Mouse (Mus musculus): ENCODE data around the gene Fam47e. TPM values are rescaled to one million over a fixed set of nuclear protein-coding genes. Genes with fewer than 3 reads are reported as not detected.

The Fam47e gene
- polyA plus RNA-seq, 1 experiment from 2014 or later = not detected

DNA sequence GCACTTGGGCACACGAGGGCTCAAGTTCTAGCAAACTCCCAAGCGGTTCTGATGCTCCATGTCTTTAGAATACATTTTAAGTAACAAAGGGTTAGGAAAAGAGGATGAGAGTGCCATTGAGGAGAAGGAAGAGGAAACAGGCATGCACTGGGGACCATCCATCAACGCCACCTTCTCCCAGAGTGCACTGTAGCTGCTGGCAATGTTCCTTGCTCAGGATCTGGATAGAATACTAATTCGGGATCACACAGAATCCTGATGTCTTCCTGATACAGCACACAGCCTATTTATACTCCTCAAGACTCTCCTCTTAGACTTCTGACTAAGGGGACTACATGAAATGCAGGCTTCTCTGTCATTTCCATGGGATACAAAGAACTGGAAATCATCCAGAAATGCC lies 15.2 kb upstream of the Fam47e start:
- no peak for ATAC-seq (ENCODE audit: low FRiP score, low TSS enrichment)
- WGBS = 85% methylated on average over 4 of the region's 4 CpGs

DNA sequence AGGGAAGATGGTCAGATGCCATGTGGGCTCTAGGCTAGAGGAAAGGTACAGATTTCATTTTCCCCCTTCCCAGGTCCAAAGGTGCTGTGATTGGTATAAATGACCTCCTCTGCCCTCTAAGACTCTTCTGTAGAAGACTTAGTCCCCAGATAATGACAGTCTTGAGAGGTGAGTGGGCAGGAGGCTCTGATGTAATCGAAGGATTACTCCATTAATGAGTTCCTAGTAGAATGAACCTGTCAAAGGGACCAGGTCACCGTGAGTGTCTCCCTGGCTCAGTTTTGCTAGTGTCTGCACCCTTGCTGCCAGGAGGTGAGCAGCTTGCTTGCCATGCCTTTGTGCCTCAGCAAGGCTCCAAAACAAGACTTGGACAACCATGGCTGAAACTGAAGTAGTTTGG lies 2.3 kb upstream of the Fam47e start:
- Histone ChIP-seq H3K4me3 (ENCODE audit: low read length) (no peak overlapping the region), H3K36me3 (ENCODE audit: control insufficient read depth, insufficient read depth, low read length) (no peaks in the 10 kb centered on the region)
- 88% methylated on average over 2 of the region's 2 CpGs for WGBS

More for the DNA sequence above, 15.2 kb upstream of the Fam47e start:
- Histone ChIP-seq H3K4me3 (ENCODE audit: low read length) (no peak overlapping the region), H3K9me3 (ENCODE audit: control insufficient read depth, low read length) (no peaks in the 10 kb centered on the region), H3K4me1 (ENCODE audit: control insufficient read depth, insufficient read depth, low read length) (no peaks in the 10 kb centered on the region), H3K27ac (ENCODE audit: low read depth, low read length) (no peak overlapping the region), H3K4me2 (replicated peaks; ENCODE audit: low read depth, low read length) (no peak overlapping the region), H3K36me3 (ENCODE audit: control insufficient read depth, insufficient read depth, low read length) (no peaks in the 10 kb centered on the region), H3K9ac (ENCODE audit: low read depth, low read length) (no peak overlapping the region), H3K27me3 (ENCODE audit: control insufficient read depth, insufficient read depth, low read length) (no peaks in the 10 kb centered on the region)

DNA sequence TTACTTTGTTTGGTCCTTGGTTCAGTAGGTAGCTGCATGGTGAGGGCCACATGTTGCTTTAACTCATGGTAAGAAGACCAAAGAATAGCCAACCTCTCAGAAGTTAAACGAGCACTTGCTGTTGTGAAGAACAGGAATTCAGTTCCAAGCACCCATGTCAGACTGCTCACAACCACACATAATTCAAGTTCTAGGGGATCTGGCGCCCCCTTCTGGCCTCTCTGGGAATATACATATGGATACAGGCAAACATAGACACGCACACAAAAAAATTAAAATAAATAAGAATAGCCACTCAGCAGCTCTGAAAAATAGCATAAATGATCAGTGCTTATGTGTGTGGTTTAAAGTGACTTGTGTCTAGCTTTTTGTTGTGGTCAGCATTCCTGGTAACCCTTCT lies 930 bp upstream of the Fam47e start:
- H3K4me3 ChIP-seq (ENCODE audit: low read length) = no peak overlapping the region
- no peak overlapping the region for H3K9ac ChIP-seq (ENCODE audit: low read depth, low read length)
- H3K36me3 ChIP-seq (ENCODE audit: control insufficient read depth, insufficient read depth, low read length) = no peaks in the 10 kb centered on the region
- no peaks in the 10 kb centered on the region for H3K27me3 ChIP-seq (ENCODE audit: control insufficient read depth, insufficient read depth, low read length)
- no peak overlapping the region for H3K27ac ChIP-seq (ENCODE audit: low read depth, low read length)
- 67% methylated on average over 3 of the region's 3 CpGs for WGBS
- no peaks in the 10 kb centered on the region for H3K4me1 ChIP-seq (ENCODE audit: control insufficient read depth, insufficient read depth, low read length)
- no peak for ATAC-seq (ENCODE audit: low FRiP score, low TSS enrichment)
- no peak overlapping the region for H3K4me2 ChIP-seq (replicated peaks; ENCODE audit: low read depth, low read length)
- H3K9me3 ChIP-seq (ENCODE audit: control insufficient read depth, low read length) = no peaks in the 10 kb centered on the region

More for the DNA sequence above, 2.3 kb upstream of the Fam47e start:
- Histone ChIP-seq H3K4me1 (ENCODE audit: control insufficient read depth, insufficient read depth, low read length) (no peaks in the 10 kb centered on the region), H3K9me3 (ENCODE audit: control insufficient read depth, low read length) (no peaks in the 10 kb centered on the region), H3K9ac (ENCODE audit: low read depth, low read length) (no peak overlapping the region), H3K4me2 (replicated peaks; ENCODE audit: low read depth, low read length) (no peak overlapping the region), H3K27ac (ENCODE audit: low read depth, low read length) (no peak overlapping the region), H3K27me3 (ENCODE audit: control insufficient read depth, insufficient read depth, low read length) (no peaks in the 10 kb centered on the region)
- ATAC-seq (ENCODE audit: low FRiP score, low TSS enrichment) = no peak

DNA sequence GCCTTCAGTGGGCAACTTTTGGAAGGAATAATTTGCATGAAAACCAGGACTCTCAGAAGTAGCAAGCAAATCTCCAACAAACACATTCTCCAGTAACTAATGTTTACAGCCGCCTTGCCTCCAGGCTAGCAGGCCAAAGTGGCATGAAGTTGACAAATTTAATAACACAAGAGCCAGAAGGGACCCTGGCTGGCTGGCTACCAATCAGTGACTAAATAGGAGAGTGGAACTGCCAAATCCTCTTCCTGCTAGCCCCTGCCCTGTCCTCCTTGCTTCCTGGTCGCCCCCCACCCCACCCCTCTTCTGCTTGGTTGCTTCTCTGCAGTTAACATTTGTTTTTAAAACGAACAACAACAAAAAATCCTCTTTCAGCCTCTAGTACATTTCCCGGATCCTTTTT lies 426 bp upstream of the Fam47e start:
- Histone ChIP-seq H3K4me3 (ENCODE audit: low read length) (no peak overlapping the region), H3K27ac (ENCODE audit: low read depth, low read length) (no peak overlapping the region), H3K27me3 (ENCODE audit: control insufficient read depth, insufficient read depth, low read length) (no peaks in the 10 kb centered on the region), H3K4me2 (replicated peaks; ENCODE audit: low read depth, low read length) (no peak overlapping the region), H3K9ac (ENCODE audit: low read depth, low read length) (no peak overlapping the region), H3K4me1 (ENCODE audit: control insufficient read depth, insufficient read depth, low read length) (no peaks in the 10 kb centered on the region), H3K36me3 (ENCODE audit: control insufficient read depth, insufficient read depth, low read length) (no peaks in the 10 kb centered on the region), H3K9me3 (ENCODE audit: control insufficient read depth, low read length) (no peaks in the 10 kb centered on the region)
- 80% methylated on average over 4 of the region's 4 CpGs for WGBS
- no peak for ATAC-seq (ENCODE audit: low FRiP score, low TSS enrichment)

DNA sequence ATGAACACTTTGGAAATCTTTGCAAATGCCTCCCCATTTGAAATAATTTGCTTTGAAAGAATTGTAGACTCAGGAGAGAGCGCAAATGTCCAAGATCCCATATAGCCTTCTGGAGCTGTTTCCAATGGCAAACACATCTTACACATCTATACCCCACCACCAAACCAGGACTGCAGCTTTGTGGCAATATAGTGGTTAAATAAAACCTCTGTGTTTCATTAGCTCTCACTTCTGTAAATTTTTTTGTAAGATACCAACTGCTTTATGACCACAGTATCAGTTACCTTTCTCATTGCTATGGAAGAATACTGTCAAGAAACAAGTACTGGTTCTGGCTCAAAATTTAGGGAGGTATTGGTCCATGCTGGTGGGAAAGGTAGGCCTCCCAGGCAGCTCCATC lies 1.0 kb downstream of the Fam47e start:
- no peaks in the 10 kb centered on the region for H3K36me3 ChIP-seq (ENCODE audit: control insufficient read depth, insufficient read depth, low read length)
- H3K4me2 ChIP-seq (replicated peaks; ENCODE audit: low read depth, low read length) = no peak overlapping the region
- no peak overlapping the region for H3K4me3 ChIP-seq (ENCODE audit: low read length)
- no peaks in the 10 kb centered on the region for H3K4me1 ChIP-seq (ENCODE audit: control insufficient read depth, insufficient read depth, low read length)
- H3K27me3 ChIP-seq (ENCODE audit: control insufficient read depth, insufficient read depth, low read length) = no peaks in the 10 kb centered on the region
- WGBS = 96% methylated on average over 1 of the region's 1 CpGs
- H3K27ac ChIP-seq (ENCODE audit: low read depth, low read length) = no peak overlapping the region
- H3K9me3 ChIP-seq (ENCODE audit: control insufficient read depth, low read length) = no peaks in the 10 kb centered on the region
- ATAC-seq (ENCODE audit: low FRiP score, low TSS enrichment) = no peak
- H3K9ac ChIP-seq (ENCODE audit: low read depth, low read length) = no peak overlapping the region

DNA sequence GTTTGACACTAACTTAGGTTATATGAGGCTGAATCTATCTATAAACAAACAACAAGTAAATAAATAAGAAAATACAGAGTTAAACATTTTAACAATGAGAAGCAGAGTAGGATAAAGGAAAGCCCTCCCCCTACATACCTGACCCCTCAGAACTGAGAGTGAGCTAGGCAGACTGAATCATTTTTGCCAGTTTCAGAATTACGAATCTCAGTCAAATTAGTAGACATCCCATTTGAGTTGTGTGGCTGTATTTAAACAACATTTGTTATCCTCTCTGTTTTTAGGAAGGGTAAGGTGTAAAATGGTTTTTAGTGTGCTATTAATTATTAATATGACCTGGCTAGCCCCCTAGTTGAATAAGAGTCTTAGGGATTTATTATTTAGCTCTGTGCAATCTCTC lies 2.6 kb downstream of the Fam47e start:
- no peaks in the 10 kb centered on the region for H3K36me3 ChIP-seq (ENCODE audit: control insufficient read depth, insufficient read depth, low read length)
- no peaks in the 10 kb centered on the region for H3K4me1 ChIP-seq (ENCODE audit: control insufficient read depth, insufficient read depth, low read length)
- H3K4me3 ChIP-seq (ENCODE audit: low read length) = no peak overlapping the region
- no peak overlapping the region for H3K27ac ChIP-seq (ENCODE audit: low read depth, low read length)
- ATAC-seq (ENCODE audit: low FRiP score, low TSS enrichment) = no peak
- H3K4me2 ChIP-seq (replicated peaks; ENCODE audit: low read depth, low read length) = no peak overlapping the region
- H3K9ac ChIP-seq (ENCODE audit: low read depth, low read length) = no peak overlapping the region
- H3K27me3 ChIP-seq (ENCODE audit: control insufficient read depth, insufficient read depth, low read length) = no peaks in the 10 kb centered on the region
- WGBS = 89% methylated on average over 1 of the region's 1 CpGs
- no peaks in the 10 kb centered on the region for H3K9me3 ChIP-seq (ENCODE audit: control insufficient read depth, low read length)

DNA sequence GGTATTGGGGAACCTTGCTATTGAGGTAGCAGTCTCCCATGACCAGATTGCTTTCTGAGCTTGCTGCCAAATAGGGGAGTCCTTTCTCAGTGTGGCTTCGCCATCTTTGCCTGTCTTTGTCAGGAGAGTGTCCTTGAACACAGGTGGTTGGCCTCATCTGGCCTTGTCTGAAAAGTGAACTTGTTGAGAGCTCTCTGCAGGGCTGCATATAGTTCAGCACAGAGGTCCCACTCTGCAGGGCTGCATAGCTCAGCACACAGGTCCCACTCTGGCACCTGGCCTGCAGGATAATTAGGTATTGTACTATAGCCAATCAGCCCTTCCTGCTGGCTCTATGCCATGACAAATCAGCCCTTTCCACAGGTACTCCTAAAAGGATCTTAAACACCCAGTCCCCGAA lies 5.3 kb downstream of the Fam47e start:
- no peak for ATAC-seq (ENCODE audit: low FRiP score, low TSS enrichment)
- no peaks in the 10 kb centered on the region for H3K36me3 ChIP-seq (ENCODE audit: control insufficient read depth, insufficient read depth, low read length)
- H3K27me3 ChIP-seq (ENCODE audit: control insufficient read depth, insufficient read depth, low read length) = no peaks in the 10 kb centered on the region
- no peaks in the 10 kb centered on the region for H3K4me1 ChIP-seq (ENCODE audit: control insufficient read depth, insufficient read depth, low read length)
- H3K4me2 ChIP-seq (replicated peaks; ENCODE audit: low read depth, low read length) = no peak overlapping the region
- no peak overlapping the region for H3K27ac ChIP-seq (ENCODE audit: low read depth, low read length)
- WGBS = 81% methylated on average over 2 of the region's 2 CpGs
- no peak overlapping the region for H3K4me3 ChIP-seq (ENCODE audit: low read length)
- H3K9me3 ChIP-seq (ENCODE audit: control insufficient read depth, low read length) = no peaks in the 10 kb centered on the region
- H3K9ac ChIP-seq (ENCODE audit: low read depth, low read length) = no peak overlapping the region

DNA sequence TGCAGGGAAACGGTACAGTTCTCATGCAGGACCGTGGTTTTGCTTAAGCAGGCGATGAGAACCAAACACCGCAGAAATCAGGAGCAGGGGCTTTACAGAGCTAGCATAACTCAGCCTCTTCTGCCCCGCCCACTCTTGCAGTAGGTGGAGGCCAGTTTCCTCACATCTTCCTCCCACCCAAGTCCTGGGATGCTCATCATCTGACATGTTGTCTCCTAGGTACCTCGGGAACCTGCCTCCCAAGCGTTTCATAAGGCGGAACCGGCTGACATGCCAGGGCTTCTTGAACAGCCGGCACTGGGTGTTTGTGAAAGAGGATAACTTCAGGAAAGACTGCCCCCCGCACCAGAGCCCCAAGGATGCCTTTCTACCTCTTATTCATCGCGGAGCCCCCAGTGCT lies 7.1 kb downstream of the Fam47e start:
- WGBS = 72% methylated on average over 13 of the region's 13 CpGs
- Histone ChIP-seq H3K27ac (ENCODE audit: low read depth, low read length) (no peak overlapping the region), H3K36me3 (ENCODE audit: control insufficient read depth, insufficient read depth, low read length) (no peaks in the 10 kb centered on the region), H3K9ac (ENCODE audit: low read depth, low read length) (no peak overlapping the region), H3K27me3 (ENCODE audit: control insufficient read depth, insufficient read depth, low read length) (no peaks in the 10 kb centered on the region), H3K4me3 (ENCODE audit: low read length) (no peak overlapping the region), H3K4me1 (ENCODE audit: control insufficient read depth, insufficient read depth, low read length) (no peaks in the 10 kb centered on the region), H3K4me2 (replicated peaks; ENCODE audit: low read depth, low read length) (no peak overlapping the region), H3K9me3 (ENCODE audit: control insufficient read depth, low read length) (no peaks in the 10 kb centered on the region)
- ATAC-seq (ENCODE audit: low FRiP score, low TSS enrichment) = no peak

DNA sequence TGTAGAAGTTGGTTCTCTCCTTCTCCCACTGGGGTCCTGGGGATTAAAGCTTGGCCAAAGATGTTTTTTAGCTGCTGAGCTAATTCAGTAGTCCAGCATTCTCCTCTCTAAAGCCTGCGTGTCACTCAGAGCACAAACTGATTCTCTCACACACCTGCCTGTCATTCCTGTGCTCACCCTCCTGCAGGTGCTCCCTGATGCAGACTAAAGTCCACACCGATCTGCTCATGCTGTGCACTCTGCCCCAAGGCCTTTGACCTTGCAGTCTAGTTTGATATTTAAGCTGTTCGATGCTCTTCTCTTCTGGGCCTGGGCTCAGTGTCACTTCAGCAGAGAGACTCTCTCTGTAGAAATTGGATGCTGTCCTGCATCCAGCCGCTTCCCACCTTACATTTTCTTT lies 16.4 kb downstream of the Fam47e start:
- no peak overlapping the region for H3K27ac ChIP-seq (ENCODE audit: low read depth, low read length)
- no peak overlapping the region for H3K4me3 ChIP-seq (ENCODE audit: low read length)
- H3K4me1 ChIP-seq (ENCODE audit: control insufficient read depth, insufficient read depth, low read length) = no peaks in the 10 kb centered on the region
- H3K4me2 ChIP-seq (replicated peaks; ENCODE audit: low read depth, low read length) = no peak overlapping the region
- 70% methylated on average over 4 of the region's 4 CpGs for WGBS
- H3K9me3 ChIP-seq (ENCODE audit: control insufficient read depth, low read length) = no peaks in the 10 kb centered on the region
- no peaks in the 10 kb centered on the region for H3K27me3 ChIP-seq (ENCODE audit: control insufficient read depth, insufficient read depth, low read length)
- ATAC-seq (ENCODE audit: low FRiP score, low TSS enrichment) = no peak
- no peaks in the 10 kb centered on the region for H3K36me3 ChIP-seq (ENCODE audit: control insufficient read depth, insufficient read depth, low read length)
- no peak overlapping the region for H3K9ac ChIP-seq (ENCODE audit: low read depth, low read length)

DNA sequence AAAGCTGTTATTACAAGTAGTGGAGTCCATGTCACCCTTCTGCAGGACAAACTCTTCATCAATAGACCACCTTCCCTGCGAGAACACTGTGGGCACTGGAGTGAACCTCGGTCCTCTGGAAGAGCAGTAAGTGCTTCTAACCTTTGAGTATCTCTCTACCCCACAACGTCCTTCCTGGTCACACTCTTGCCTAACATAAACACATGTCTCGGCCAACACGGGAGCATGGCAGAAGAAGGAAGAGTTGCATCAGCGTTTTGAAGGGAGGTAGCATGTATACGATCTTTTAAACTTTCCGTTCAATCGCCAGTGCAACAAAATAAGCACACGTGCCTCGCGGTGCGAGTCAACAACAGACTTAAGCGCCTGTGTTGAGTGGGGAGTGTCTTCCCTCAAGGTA lies 24.7 kb downstream of the Fam47e start:
- no peaks in the 10 kb centered on the region for H3K36me3 ChIP-seq (ENCODE audit: control insufficient read depth, insufficient read depth, low read length)
- no peaks in the 10 kb centered on the region for H3K9me3 ChIP-seq (ENCODE audit: control insufficient read depth, low read length)
- H3K27me3 ChIP-seq (ENCODE audit: control insufficient read depth, insufficient read depth, low read length) = no peaks in the 10 kb centered on the region
- no peak overlapping the region for H3K4me3 ChIP-seq (ENCODE audit: low read length)
- H3K27ac ChIP-seq (ENCODE audit: low read depth, low read length) = no peak overlapping the region
- no peak for ATAC-seq (ENCODE audit: low FRiP score, low TSS enrichment)
- no peak overlapping the region for H3K9ac ChIP-seq (ENCODE audit: low read depth, low read length)
- WGBS = 85% methylated on average over 14 of the region's 14 CpGs
- no peak overlapping the region for H3K4me2 ChIP-seq (replicated peaks; ENCODE audit: low read depth, low read length)
- H3K4me1 ChIP-seq (ENCODE audit: control insufficient read depth, insufficient read depth, low read length) = no peaks in the 10 kb centered on the region

Measured in kidney, embryonic 14.5 days (tissue).